33 mouse cellular contexts compared by ENCODE assay signal in genomic region chr1:166104858-166105257, GRCm38 (mm10). TPM values are rescaled to one million over a fixed set of nuclear protein-coding genes. Genes with fewer than 3 reads are reported as not detected.
DNase-seq lines count a peak whose midpoint lies in the region; ATAC-seq and TF ChIP-seq lines count a peak whose summit lies in the region.
"Had no signal": no experiment of that assay in that cellular context is flagged by ENCODE, and none has a peak within 500 bp of the region (broad histone marks: within the 10 kb centered on the region; RNA-seq: fewer than 3 reads in every experiment).

No protein-coding gene starts in this region.

- no peak overlapping the region for H3K4me3 ChIP-seq in bone marrow macrophage, adult 2 months (ENCODE audit: insufficient read depth, low read length)
- no peak overlapping the region for H3K4me3 ChIP-seq in liver, embryonic 13.5 days (replicated peaks)
- no peak overlapping the region for H3K4me3 ChIP-seq in liver, embryonic 16.5 days (ENCODE audit: low read depth, low read length)
- H3K4me3 ChIP-seq in hindbrain, embryonic 10.5 days, result no peak overlapping the region
- H3K4me3 ChIP-seq: embryonic facial prominence, embryonic 10.5 days; embryonic facial prominence, embryonic 13.5 days; erythroblast, embryonic 14.5 days; forebrain, embryonic 12.5 days had no signal

- H3K9ac ChIP-seq in liver, embryonic 13.5 days, result no peak overlapping the region
- H3K9ac ChIP-seq in liver, embryonic 16.5 days (ENCODE audit: low read depth, low read length), result no peak overlapping the region
- H3K9ac ChIP-seq: embryonic facial prominence, embryonic 13.5 days; forebrain, embryonic 12.5 days; hindbrain, embryonic 14.5 days had no signal

- TF ChIP-seq CTCF in bone marrow macrophage, adult 2 months (IDR thresholded peaks at IDR 0.05; ENCODE audit: low read depth, low read length), result no peak

- no peak for TF ChIP-seq POLR2A in bone marrow macrophage, adult 2 months (IDR thresholded peaks at IDR 0.05; ENCODE audit: borderline replicate concordance, low read depth, low read length)

- WGBS in liver, embryonic 13.5 days (ENCODE audit: insufficient replicate concordance), result 43% methylated on average over 3 of the region's 3 CpGs
- 41% methylated on average over 3 of the region's 3 CpGs for WGBS in liver, embryonic 16.5 days (ENCODE audit: insufficient replicate concordance)
- WGBS in hindbrain, embryonic 10.5 days, result 92% methylated on average over 3 of the region's 3 CpGs

- peak; percentile 78 for ATAC-seq in liver, embryonic 13.5 days (ENCODE audit: low read depth)
- peak; percentile 37; the same call in 1 of the 2 replicates for ATAC-seq in liver, embryonic 16.5 days (ENCODE audit: low read depth)
- ATAC-seq: activated CD4-positive, CD25-positive, alpha-beta regulatory T cell, adult 4 months; CD4-positive, CD25-positive, alpha-beta regulatory T cell, adult 4 months; forebrain, embryonic 16.5 days; hindbrain, postnatal 0 days had no signal

- no peak overlapping the region for H3K4me2 ChIP-seq in liver, embryonic 13.5 days
- H3K4me2 ChIP-seq in liver, embryonic 16.5 days (ENCODE audit: low read depth, low read length), result no peak overlapping the region
- H3K4me2 ChIP-seq: embryonic facial prominence, embryonic 13.5 days; forebrain, embryonic 12.5 days; heart, embryonic 11.5 days; hindbrain, embryonic 14.5 days had no signal

- H3K27me3 ChIP-seq in liver, embryonic 13.5 days, result no peaks in the 10 kb centered on the region
- H3K27me3 ChIP-seq in liver, embryonic 16.5 days (ENCODE audit: control insufficient read depth, insufficient read depth, low read depth, low read length), result no peaks in the 10 kb centered on the region
- no peaks in the 10 kb centered on the region for H3K27me3 ChIP-seq in hindbrain, embryonic 10.5 days (ENCODE audit: insufficient read depth, poor library complexity, severe bottlenecking)
- H3K27me3 ChIP-seq: embryonic facial prominence, embryonic 13.5 days; forebrain, embryonic 12.5 days had no signal

- peaks cover 24% of the 10 kb centered on the region for H3K4me1 ChIP-seq in bone marrow macrophage, adult 2 months (ENCODE audit: control insufficient read depth, insufficient read depth, low read length)
- peaks cover 23% of the 10 kb centered on the region for H3K4me1 ChIP-seq in liver, embryonic 13.5 days (replicated peaks)
- H3K4me1 ChIP-seq in liver, embryonic 16.5 days (ENCODE audit: control insufficient read depth, low read depth, low read length), result no peaks in the 10 kb centered on the region
- peaks cover 11% of the 10 kb centered on the region for H3K4me1 ChIP-seq in hindbrain, embryonic 10.5 days (replicated peaks)
- H3K4me1 ChIP-seq: embryonic facial prominence, embryonic 13.5 days; forebrain, embryonic 12.5 days had no signal

- no peaks in the 10 kb centered on the region for H3K9me3 ChIP-seq in liver, embryonic 13.5 days (replicated peaks)
- H3K9me3 ChIP-seq in liver, embryonic 16.5 days (replicated peaks; ENCODE audit: control insufficient read depth, low read length), result no peaks in the 10 kb centered on the region
- H3K9me3 ChIP-seq in hindbrain, embryonic 10.5 days, result no peaks in the 10 kb centered on the region
- H3K9me3 ChIP-seq: embryonic facial prominence, embryonic 10.5 days; embryonic facial prominence, embryonic 13.5 days; forebrain, embryonic 12.5 days had no signal

- peak; percentile 16 for DNase-seq in c-Kit-positive CD71-positive TER-119-negative erythroid progenitor cells, embryonic 14.5 days (ENCODE audit: low read depth)
- DNase-seq in liver, embryonic 13.5 days, result peak; percentile 9
- DNase-seq in adrenal gland, postnatal 4 days (ENCODE audit: low spot score in 2 of 2), result no peak
- no peak for DNase-seq in thymus, adult 18-20 months
- DNase-seq in hindbrain, embryonic 10.5 days (ENCODE audit: low spot score), result no peak
- DNase-seq in ovary, postnatal 10 days (ENCODE audit: low spot score), result no peak
- DNase-seq: adrenal gland, adult 8-10 months; adrenal gland, postnatal 25 days; cerebellum, adult 11-12 months; cerebellum, adult 8-10 months; cerebellum, postnatal 10 days; cerebellum, postnatal 36 days; embryo, embryonic 11 days; gastrocnemius, postnatal 10 days; gastrocnemius, postnatal 36 days; heart, postnatal 36 days had no signal

- H3K27ac ChIP-seq in bone marrow macrophage, adult 2 months (ENCODE audit: insufficient read depth, low read depth, low read length), result peak overlapping the region; percentile 61
- no peak overlapping the region for H3K27ac ChIP-seq in liver, embryonic 13.5 days
- H3K27ac ChIP-seq in liver, embryonic 16.5 days (ENCODE audit: low read length), result no peak overlapping the region
- H3K27ac ChIP-seq in hindbrain, embryonic 10.5 days, result no peak overlapping the region
- H3K27ac ChIP-seq: embryonic facial prominence, embryonic 10.5 days; embryonic facial prominence, embryonic 13.5 days; forebrain, embryonic 12.5 days; hindbrain, embryonic 14.5 days; hindbrain, postnatal 0 days had no signal

- H3K36me3 ChIP-seq in liver, embryonic 13.5 days, result no peaks in the 10 kb centered on the region
- no peaks in the 10 kb centered on the region for H3K36me3 ChIP-seq in liver, embryonic 16.5 days (ENCODE audit: control insufficient read depth, insufficient read depth)
- H3K36me3 ChIP-seq in hindbrain, embryonic 10.5 days, result 0 out of 2 replicates have a peak, but pooled peaks cover 7% of the 10 kb centered on the region
- H3K36me3 ChIP-seq: embryonic facial prominence, embryonic 13.5 days; forebrain, embryonic 12.5 days had no signal

RNA-seq across cellular contexts. Expression of gene Dusp27, which starts 22.9 kb away (rescaled TPM):
- polyA plus RNA-seq in bone marrow macrophage, adult 2 months (2012; ENCODE audit: insufficient read depth, insufficient read length, missing spikeins), result not detected in 2 replicates
- polyA plus RNA-seq in liver, embryonic 13.5 days (2015; fragmentation: Nextera tagmentation; extraction: Ambion mirVana), result 0.16 TPM in 2 replicates
- polyA plus RNA-seq in liver, embryonic 16.5 days (2015; fragmentation: Nextera tagmentation; extraction: Ambion mirVana), result 0.28 and 0.52 TPM in 2 replicates
- 1 to 10 TPM; 1.3 to 3.2 TPM for total RNA-seq in adrenal gland, postnatal 4 days (2021)
- 2.5 and 3.0 TPM in 2 replicates for polyA plus RNA-seq in hindbrain, embryonic 10.5 days (2016; fragmentation: Nextera tagmentation; extraction: Ambion mirVana)
- total RNA-seq: adrenal gland, postnatal 25 days; granulocyte monocyte progenitor cell, adult 5-6 weeks; MEL had no signal
- polyA plus RNA-seq: activated CD4-positive, CD25-positive, alpha-beta regulatory T cell, adult 4 months; CD4-positive, CD25-positive, alpha-beta regulatory T cell, adult 4 months; erythroblast, embryonic 14.5 days had no signal

RNA-seq across cellular contexts. Expression of gene Gpa33, which starts 25.2 kb away (rescaled TPM):
- not detected in 2 replicates for polyA plus RNA-seq in bone marrow macrophage, adult 2 months (2012; ENCODE audit: insufficient read depth, insufficient read length, missing spikeins)
- 0.17 TPM in 1 of 2 replicates, not detected in the other for polyA plus RNA-seq in liver, embryonic 13.5 days (2015; fragmentation: Nextera tagmentation; extraction: Ambion mirVana)
- polyA plus RNA-seq in liver, embryonic 16.5 days (2015; fragmentation: Nextera tagmentation; extraction: Ambion mirVana), result 0.40 TPM in 1 of 2 replicates, not detected in the other
- total RNA-seq in adrenal gland, postnatal 4 days (2021), result under 1 TPM; 0.50 to 0.59 TPM
- 0.16 and 0.22 TPM in 2 replicates for polyA plus RNA-seq in hindbrain, embryonic 10.5 days (2016; fragmentation: Nextera tagmentation; extraction: Ambion mirVana)
- total RNA-seq: gastrocnemius, adult 18-20 months; gastrocnemius, postnatal 10 days; gastrocnemius, postnatal 36 days; granulocyte monocyte progenitor cell, adult 5-6 weeks; heart, adult 8-10 months; heart, postnatal 36 days; hindbrain, postnatal 0 days; MEL had no signal
- polyA plus RNA-seq: activated CD4-positive, CD25-positive, alpha-beta regulatory T cell, adult 4 months; CD4-positive, CD25-positive, alpha-beta regulatory T cell, adult 4 months; cortical plate, adult 2 months; erythroblast, embryonic 14.5 days; forebrain, embryonic 12.5 days; forebrain, embryonic 16.5 days; heart, embryonic 11.5 days; hindbrain, embryonic 14.5 days had no signal

Comparison
In these comparisons a context has a peak if more than half of its experiments do, and no peak if none do; other contexts are left out.
1. DNase-seq: peak in c-Kit-positive CD71-positive TER-119-negative erythroid progenitor cells, embryonic 14.5 days (single experiment) and liver, embryonic 13.5 days (single experiment); none in adrenal gland, postnatal 4 days (0 of 2), thymus, adult 18-20 months (0 of 2), hindbrain, embryonic 10.5 days (single experiment) and ovary, postnatal 10 days (single experiment).